Mouse (Mus musculus) forebrain, embryonic 10.5 days (tissue): ENCODE measurements around the gene Kctd17. TPM values are rescaled to one million over a fixed set of nuclear protein-coding genes. Genes with fewer than 3 reads are reported as not detected.

Source experiments
- DNase-seq: peaks from one replicate; pipeline ENCODE4 v3.0.0-alpha.2; 2017; ENCODE audit warnings: low spot score; ENCODE audit errors: extremely low spot score
- H3K27ac ChIP-seq: fragments of 300-500 bp; sonication (generic); 2 replicates; pipeline ENCODE4 v1.5.1; 2016; ENCODE audit warnings: mild to moderate bottlenecking
- H3K27me3 ChIP-seq: fragments of 300-500 bp; sonication (generic); 2 replicates; pipeline ENCODE4 v1.6.1; 2016; ENCODE audit warnings: mild to moderate bottlenecking; ENCODE audit not compliant: poor library complexity, severe bottlenecking
- H3K36me3 ChIP-seq: fragments of 300-500 bp; sonication (generic); replicated peaks from 2 replicates; pipeline ENCODE4 v1.6.1; 2016; ENCODE audit warnings: mild to moderate bottlenecking, moderate library complexity
- H3K4me1 ChIP-seq: fragments of 300-500 bp; sonication (generic); 2 replicates; pipeline ENCODE4 v1.6.1; 2016
- H3K4me3 ChIP-seq: fragments of 300-500 bp; sonication (generic); 2 replicates; pipeline ENCODE4 v1.5.1; 2016; ENCODE audit warnings: mild to moderate bottlenecking, moderate library complexity
- H3K9me3 ChIP-seq: fragments of 300-500 bp; sonication (generic); 2 replicates; pipeline ENCODE4 v1.6.1; 2016; ENCODE audit warnings: mild to moderate bottlenecking, moderate library complexity
- WGBS: fragments of 180-500 bp; shearing (Covaris S2); methylation state at CpG from one replicate; pipeline ENCODE4 v1.1.7; 2016; 5-methylcytosine and 5-hydroxymethylcytosine counted together
- polyA plus RNA-seq: library from polyadenylated mRNA; unstranded; fragments of >200 nt; fragmentation: Nextera tagmentation; extraction: Ambion mirVana; gene quantifications from 2 replicates; pipeline ENCODE4 v1.2.1, GENCODE M21; 2016

The Kctd17 gene
- polyA plus RNA-seq, 1 experiment from 2014 or later: 56.8 TPM

- 0 out of 2 replicates have a peak, but pooled peaks cover 3% of the 10 kb centered on the region for H3K4me1 ChIP-seq
- WGBS: 59% methylated on average over 9 of the region's 9 CpGs
- H3K27ac ChIP-seq: no peak overlapping the region; the same call in 1 of the 2 replicates
- no peaks in the 10 kb centered on the region for H3K9me3 ChIP-seq
- no peak for DNase-seq
- no peaks in the 10 kb centered on the region for H3K36me3 ChIP-seq
- H3K27me3 ChIP-seq: no peaks in the 10 kb centered on the region
- no peak overlapping the region for H3K4me3 ChIP-seq
Measured at GRCm38 (mm10) chr15:78481448-78482000, 53.2 kb downstream of the Kctd17 start.

GRCm38 (mm10) chr15:78482518-78482917 is 54.2 kb downstream of the Kctd17 start:
- H3K4me3 ChIP-seq: no peak overlapping the region
- no peak for DNase-seq
- H3K36me3 ChIP-seq: no peaks in the 10 kb centered on the region
- H3K27ac ChIP-seq: no peak overlapping the region
- H3K27me3 ChIP-seq: no peaks in the 10 kb centered on the region
- 74% methylated on average over 3 of the region's 3 CpGs for WGBS
- 0 out of 2 replicates have a peak, but pooled peaks cover 3% of the 10 kb centered on the region for H3K4me1 ChIP-seq
- H3K9me3 ChIP-seq: no peaks in the 10 kb centered on the region

- no peaks in the 10 kb centered on the region for H3K36me3 ChIP-seq
- H3K9me3 ChIP-seq: no peaks in the 10 kb centered on the region
- WGBS: 73% methylated on average over 4 of the region's 4 CpGs
- no peaks in the 10 kb centered on the region for H3K27me3 ChIP-seq
- H3K4me3 ChIP-seq: no peak overlapping the region
- no peak for DNase-seq
- 0 out of 2 replicates have a peak, but pooled peaks cover 3% of the 10 kb centered on the region for H3K4me1 ChIP-seq
- H3K27ac ChIP-seq: no peak overlapping the region
Measured at GRCm38 (mm10) chr15:78483311-78483710, 54.9 kb downstream of the Kctd17 start.

- H3K4me3 ChIP-seq: no peak overlapping the region
- H3K27ac ChIP-seq: no peak overlapping the region
- no peak for DNase-seq
- H3K4me1 ChIP-seq: 0 out of 2 replicates have a peak, but pooled peaks cover 3% of the 10 kb centered on the region
- WGBS: 80% methylated on average over 1 of the region's 1 CpGs
- no peaks in the 10 kb centered on the region for H3K9me3 ChIP-seq
- H3K27me3 ChIP-seq: no peaks in the 10 kb centered on the region
- H3K36me3 ChIP-seq: no peaks in the 10 kb centered on the region
Measured at GRCm38 (mm10) chr15:78486564-78486963, 58.2 kb downstream of the Kctd17 start.

GRCm38 (mm10) chr15:78487066-78487465 is 58.7 kb downstream of the Kctd17 start:
- no peaks in the 10 kb centered on the region for H3K27me3 ChIP-seq
- H3K9me3 ChIP-seq: no peaks in the 10 kb centered on the region
- H3K27ac ChIP-seq: no peak overlapping the region
- WGBS: 72% methylated on average over 4 of the region's 4 CpGs
- no peak for DNase-seq
- H3K4me1 ChIP-seq: 0 out of 2 replicates have a peak, but pooled peaks cover 3% of the 10 kb centered on the region
- H3K36me3 ChIP-seq: no peaks in the 10 kb centered on the region
- no peak overlapping the region for H3K4me3 ChIP-seq

Other genes starting within 250 kb of the Kctd17 start
- not detected in 2 replicates for gene Pvalb, start 222.2 kb upstream of the Kctd17 start, polyA plus RNA-seq
- 4.1 and 6.0 TPM in 2 replicates for gene Ncf4, start 183.8 kb upstream of the Kctd17 start, polyA plus RNA-seq
- 0.42 and 0.43 TPM in 2 replicates for gene Csf2rb2, start 122.8 kb upstream of the Kctd17 start, polyA plus RNA-seq
- 3.3 and 3.9 TPM in 2 replicates for gene Csf2rb, start 102.8 kb upstream of the Kctd17 start, polyA plus RNA-seq
- not detected in 2 replicates for gene Tex33, start 32.7 kb upstream of the Kctd17 start, polyA plus RNA-seq
- gene Tst, start 22.7 kb upstream of the Kctd17 start, polyA plus RNA-seq: 11.8 and 11.9 TPM in 2 replicates
- gene Mpst, start 22.1 kb upstream of the Kctd17 start, polyA plus RNA-seq: 0.90 and 2.0 TPM in 2 replicates
- 0.30 and 0.39 TPM in 2 replicates for gene Tmprss6, start 40.1 kb downstream of the Kctd17 start, polyA plus RNA-seq
- gene Il2rb, start 66.7 kb downstream of the Kctd17 start, polyA plus RNA-seq: not detected in 2 replicates
- gene C1qtnf6, start 102.9 kb downstream of the Kctd17 start, polyA plus RNA-seq: 8.4 and 8.8 TPM in 2 replicates
- 0.09 TPM in 1 of 2 replicates, not detected in the other for gene Sstr3, start 116.1 kb downstream of the Kctd17 start, polyA plus RNA-seq
- gene Rac2, start 144.2 kb downstream of the Kctd17 start, polyA plus RNA-seq: 3.1 and 6.1 TPM in 2 replicates
- 4.5 TPM in 2 replicates for gene Cyth4, start 168.5 kb downstream of the Kctd17 start, polyA plus RNA-seq